Mouse (Mus musculus) hindbrain, postnatal 0 days (tissue): ENCODE data around the gene Cog8. TPM values are rescaled to one million over a fixed set of nuclear protein-coding genes. Genes with fewer than 3 reads are reported as not detected.

Experiments used
- ATAC-seq: fragments of 200-750 bp; cut with Nextera tagmentation; 2 replicates; pipeline ENCODE4 v1.8.0; 2017; ENCODE audit warnings: mild to moderate bottlenecking, moderate TSS enrichment, moderate library complexity
- DNase-seq: peaks from one replicate; pipeline ENCODE4 v3.0.0-alpha.2; 2015; ENCODE audit warnings: low spot score
- H3K27ac ChIP-seq: fragments of 300-500 bp; sonication (generic); 2 replicates; pipeline ENCODE4 v1.5.1; 2014; ENCODE audit warnings: mild to moderate bottlenecking
- H3K27me3 ChIP-seq: fragments of 300-500 bp; sonication (generic); 2 replicates; pipeline ENCODE4 v1.6.1; 2014; ENCODE audit warnings: low read length, mixed read lengths; ENCODE audit not compliant: insufficient read depth
- H3K36me3 ChIP-seq: fragments of 300-500 bp; sonication (generic); 2 replicates; pipeline ENCODE4 v1.6.1; 2014; ENCODE audit warnings: low read length, mixed read lengths; ENCODE audit not compliant: insufficient read depth
- H3K4me1 ChIP-seq: fragments of 300-500 bp; sonication (generic); 2 replicates; pipeline ENCODE4 v1.6.1; 2014; ENCODE audit warnings: antibody characterized with exemption, low read length, mixed read lengths; ENCODE audit not compliant: insufficient read depth
- H3K4me2 ChIP-seq: fragments of 300-500 bp; sonication (generic); 2 replicates; pipeline ENCODE4 v1.6.1; 2014; ENCODE audit warnings: low read depth, mild to moderate bottlenecking, low read length, moderate library complexity, mixed read lengths
- H3K4me3 ChIP-seq: fragments of 300-500 bp; sonication (generic); 2 replicates; pipeline ENCODE4 v1.5.1; 2014; ENCODE audit warnings: low read length
- H3K9ac ChIP-seq: fragments of 300-500 bp; sonication (generic); replicated peaks from 2 replicates; pipeline ENCODE4 v1.6.1; 2014; ENCODE audit warnings: mild to moderate bottlenecking, low read length, moderate library complexity, mixed read lengths
- H3K9me3 ChIP-seq: fragments of 300-500 bp; sonication (generic); 2 replicates; pipeline ENCODE4 v1.6.1; 2016; ENCODE audit warnings: low read length, mixed read lengths
- CTCF ChIP-seq: IDR thresholded peaks from 2 replicates; pipeline ENCODE4 v1.5.1; 2016; ENCODE audit warnings: antibody characterized with exemption, control low read depth, low read depth
- WGBS: fragments of 180-500 bp; shearing (Covaris S2); extraction: QIAGEN DNeasy Blood & Tissue Kit; methylation state at CpG from one replicate; pipeline ENCODE4 v1.1.7; 2014; 5-methylcytosine and 5-hydroxymethylcytosine counted together
- polyA plus RNA-seq: library from polyadenylated mRNA; unstranded; fragments of >200 nt; fragmentation: Nextera tagmentation; extraction: Ambion mirVana; gene quantifications from 2 replicates; pipeline ENCODE4 v1.2.1, GENCODE M21; 2015
- total RNA-seq: library from RNA; depleted of rRNA; stranded (reverse); fragments of >200 nt; gene quantifications from 2 replicates; pipeline ENCODE4 v1.2.3, GENCODE M21; 2014

Gene Cog8
- total and polyA plus RNA-seq, 2 experiments from 2014 or later, result 33.0 to 48.8 TPM

GRCm38 (mm10) chr8:107088526-107089063 lies 32.1 kb upstream of the Cog8 start:
- ATAC-seq (no peak), DNase-seq (no peak)
- TF ChIP-seq CTCF, result no peak
- H3K4me1 ChIP-seq, result no peaks in the 10 kb centered on the region
- peaks cover 9% of the 10 kb centered on the region; the same call in 1 of the 2 replicates for H3K36me3 ChIP-seq
- no peaks in the 10 kb centered on the region for H3K27me3 ChIP-seq
- H3K4me2 ChIP-seq, result no peak overlapping the region
- 95% methylated on average over 5 of the region's 5 CpGs for WGBS
- H3K27ac ChIP-seq, result no peak overlapping the region
- no peak overlapping the region for H3K4me3 ChIP-seq
- H3K9me3 ChIP-seq, result no peaks in the 10 kb centered on the region
- H3K9ac ChIP-seq, result no peak overlapping the region

- DNase-seq (no peak), ATAC-seq (no peak)
- peaks cover 25% of the 10 kb centered on the region for H3K36me3 ChIP-seq
- H3K4me3 ChIP-seq, result no peak overlapping the region
- H3K27me3 ChIP-seq, result no peaks in the 10 kb centered on the region
- no peak overlapping the region for H3K9ac ChIP-seq
- no peak overlapping the region for H3K27ac ChIP-seq
- H3K4me1 ChIP-seq, result no peaks in the 10 kb centered on the region
- 97% methylated on average over 5 of the region's 5 CpGs for WGBS
- no peak overlapping the region for H3K4me2 ChIP-seq
- TF ChIP-seq CTCF, result no peak
- no peaks in the 10 kb centered on the region for H3K9me3 ChIP-seq
These were observed 29.5 kb upstream of the Cog8 start for GRCm38 (mm10) chr8:107086018-107086417.

GRCm38 (mm10) chr8:107085358-107085757 lies 28.9 kb upstream of the Cog8 start:
- TF ChIP-seq CTCF, result no peak
- DNase-seq (no peak), ATAC-seq (no peak)
- no peak overlapping the region for H3K9ac ChIP-seq
- H3K4me3 ChIP-seq, result no peak overlapping the region
- no peak overlapping the region for H3K4me2 ChIP-seq
- WGBS, result 97% methylated on average over 17 of the region's 17 CpGs
- H3K27me3 ChIP-seq, result no peaks in the 10 kb centered on the region
- peaks cover 28% of the 10 kb centered on the region for H3K36me3 ChIP-seq
- H3K4me1 ChIP-seq, result no peaks in the 10 kb centered on the region
- H3K27ac ChIP-seq, result no peak overlapping the region
- no peaks in the 10 kb centered on the region for H3K9me3 ChIP-seq

- WGBS, result 93% methylated on average over 7 of the region's 7 CpGs
- TF ChIP-seq CTCF, result no peak
- no peaks in the 10 kb centered on the region for H3K4me1 ChIP-seq
These were observed 19.9 kb upstream of the Cog8 start for GRCm38 (mm10) chr8:107076239-107076888.

GRCm38 (mm10) chr8:107074128-107074527 lies 17.6 kb upstream of the Cog8 start:
- Histone ChIP-seq H3K4me3 (no peak overlapping the region), H3K4me2 (no peak overlapping the region), H3K9ac (no peak overlapping the region), H3K9me3 (no peaks in the 10 kb centered on the region), H3K36me3 (peaks cover 52% of the 10 kb centered on the region), H3K27ac (no peak overlapping the region), H3K4me1 (no peaks in the 10 kb centered on the region), H3K27me3 (no peaks in the 10 kb centered on the region)
- no peak for ATAC-seq
- WGBS, result 73% methylated on average over 1 of the region's 1 CpGs
- DNase-seq, result no peak
- TF ChIP-seq CTCF, result no peak

More at GRCm38 (mm10) chr8:107076239-107076888, 19.9 kb upstream of the Cog8 start:
- Histone ChIP-seq H3K27ac (no peak overlapping the region), H3K36me3 (peaks cover 53% of the 10 kb centered on the region), H3K9ac (no peak overlapping the region), H3K27me3 (no peaks in the 10 kb centered on the region), H3K4me2 (no peak overlapping the region), H3K4me3 (no peak overlapping the region), H3K9me3 (no peaks in the 10 kb centered on the region)
- no peak for ATAC-seq
- no peak for DNase-seq

- H3K36me3 ChIP-seq, result peaks cover 49% of the 10 kb centered on the region
- no peak overlapping the region for H3K9ac ChIP-seq
- no peak for TF ChIP-seq CTCF
- H3K4me2 ChIP-seq, result no peak overlapping the region
- ATAC-seq (no peak), DNase-seq (no peak)
- H3K9me3 ChIP-seq, result no peaks in the 10 kb centered on the region
- H3K27me3 ChIP-seq, result no peaks in the 10 kb centered on the region
- no peak overlapping the region for H3K4me3 ChIP-seq
- no peak overlapping the region for H3K27ac ChIP-seq
- no peaks in the 10 kb centered on the region for H3K4me1 ChIP-seq
- 89% methylated on average over 4 of the region's 4 CpGs for WGBS
These were observed 17.2 kb upstream of the Cog8 start for GRCm38 (mm10) chr8:107073706-107074105.
